Mouse (Mus musculus): ENCODE measurements around the gene C2cd2.
"Not testable (repeated sequence)": the region's sequence is repeated elsewhere in the genome, so short reads cannot be mapped to it uniquely, and the experiment has no call there.

DNA sequence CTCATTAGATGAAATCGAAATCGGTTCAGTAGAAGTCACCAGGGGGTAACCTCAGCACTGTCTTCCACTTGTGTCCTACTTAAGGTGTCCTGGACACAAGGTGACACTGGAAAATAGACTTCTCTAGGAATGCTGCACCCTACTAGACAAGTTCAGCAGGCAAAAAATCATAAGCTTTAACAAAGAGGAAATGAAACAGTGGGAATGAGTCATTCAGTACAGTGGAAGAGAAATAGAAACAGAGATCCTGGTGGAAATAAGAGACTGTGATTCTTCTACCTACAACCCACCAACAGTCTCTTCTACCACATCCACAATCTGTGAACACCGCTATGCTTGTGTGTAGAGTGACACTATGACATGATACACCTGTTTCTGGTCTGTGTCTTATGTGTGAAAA is 30.1 kb upstream of the C2cd2 start:
- TF ChIP-seq POLR2A (IDR thresholded peaks at IDR 0.05; ENCODE audit: low read depth, low read length); CTCF (IDR thresholded peaks at IDR 0.05; ENCODE audit: extremely low read depth, insufficient read depth, insufficient read length, insufficient replicate concordance): not testable (repeated sequence)

All from spleen, adult 2 months (tissue).